Mouse (Mus musculus) gastrocnemius, postnatal 25 days (tissue): ENCODE data around the gene March8. TPM values are rescaled to one million over a fixed set of nuclear protein-coding genes. Genes with fewer than 3 reads are reported as not detected.

Experiments used
- total RNA-seq, 2 experiments: library from RNA; stranded (reverse); gene quantifications; 1 replicate in 1 of 2; 2 replicates in 1 of 2; pipeline ENCODE4 v1.2.3; 2021

The March8 gene
- total RNA-seq, 2 experiments from 2014 or later: 24.4 to 27.1 TPM

Other genes starting within 250 kb of the March8 start
- 10 to 100 TPM; 34.4 to 48.0 TPM for gene Tmcc1, start 144.5 kb upstream of the March8 start, total RNA-seq
- gene Washc2, start 130.0 kb upstream of the March8 start, total RNA-seq: 10 to 100 TPM; 20.6 to 21.7 TPM
- 1 to 10 TPM in 1 of 2 experiments, under 1 TPM in 1; 0.51 to 1.1 TPM for gene Zfand4, start 73.8 kb upstream of the March8 start, total RNA-seq
- gene Alox5, start 123.2 kb downstream of the March8 start, total RNA-seq: 1 to 10 TPM; 1.1 to 1.3 TPM
- gene Olfr211, start 151.1 kb downstream of the March8 start, total RNA-seq: not detected
- gene Olfr212, start 168.5 kb downstream of the March8 start, total RNA-seq: not detected
- gene Olfr213, start 200.4 kb downstream of the March8 start, total RNA-seq: not detected
- gene Gm5580, start 213.1 kb downstream of the March8 start, total RNA-seq: 1 to 10 TPM in 1 of 2 experiments, under 1 TPM in 1; 0.78 to 1.4 TPM
- not detected for gene Olfr214, start 216.2 kb downstream of the March8 start, total RNA-seq
- gene Olfr215, start 246.2 kb downstream of the March8 start, total RNA-seq: not detected